Mouse (Mus musculus) olfactory bulb, adult 2 months (tissue): ENCODE measurements around the gene Atp8a2. TPM values are rescaled to one million over a fixed set of nuclear protein-coding genes. Genes with fewer than 3 reads are reported as not detected.

Experiments used
- H3K27ac ChIP-seq: fragments of 200-500 bp; 2 replicates; pipeline ENCODE4 v1.5.1; 2012; ENCODE audit warnings: low read depth, low read length; ENCODE audit not compliant: insufficient read depth
- H3K4me1 ChIP-seq: fragments of 200-500 bp; 2 replicates; pipeline ENCODE4 v1.6.1; 2012; ENCODE audit warnings: low read length; ENCODE audit not compliant: control insufficient read depth, insufficient read depth
- H3K4me3 ChIP-seq: fragments of 200-500 bp; 2 replicates; pipeline ENCODE4 v1.5.1; 2012; ENCODE audit warnings: mild to moderate bottlenecking, low read depth, low read length, moderate library complexity; ENCODE audit not compliant: insufficient read depth
- CTCF ChIP-seq: fragments of 200-500 bp; IDR thresholded peaks from 2 replicates; pipeline ENCODE4 v1.5.1; 2012; ENCODE audit warnings: low read depth, mild to moderate bottlenecking, low read length, moderate library complexity; ENCODE audit not compliant: insufficient read depth
- POLR2A ChIP-seq: fragments of 200-500 bp; IDR thresholded peaks from 2 replicates; pipeline ENCODE4 v1.6.1; 2012; ENCODE audit warnings: mild to moderate bottlenecking, low read depth, low read length, moderate library complexity; ENCODE audit not compliant: insufficient read depth
- WGBS: fragments of 180-500 bp; shearing (Covaris S2); methylation state at CpG from one replicate; pipeline ENCODE4 v1.1.7; 2018; 5-methylcytosine and 5-hydroxymethylcytosine counted together
- polyA plus RNA-seq: library from polyadenylated mRNA; stranded (reverse); fragments of >200 nt; gene quantifications from 2 replicates; pipeline ENCODE4 v1.2.4, GENCODE M21; 2012; ENCODE audit warnings: low replicate concordance; ENCODE audit not compliant: missing spikeins, insufficient read depth, insufficient read length

The Atp8a2 gene
- polyA plus RNA-seq, 1 experiment: not detected

DNA sequence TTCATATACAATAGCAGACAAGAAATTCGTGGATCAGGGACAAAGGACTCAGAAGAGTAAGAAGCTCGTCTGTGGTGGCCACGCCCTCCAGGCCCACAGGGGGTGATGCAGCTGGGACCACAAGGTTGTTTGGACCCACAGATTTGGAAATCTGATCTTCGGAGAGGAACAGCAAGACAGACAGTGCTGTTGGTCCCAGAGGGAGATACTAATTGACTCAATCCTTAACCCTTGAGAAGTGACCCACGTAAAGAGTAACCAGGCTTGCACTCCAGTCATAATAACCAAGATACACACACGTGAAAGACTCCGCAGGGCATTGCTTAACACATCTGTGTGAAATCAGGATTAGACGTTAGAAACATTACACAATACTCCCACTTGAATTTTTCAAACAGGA is 605.1 kb downstream of the Atp8a2 start:
- WGBS: 71% methylated on average over 8 of the region's 8 CpGs
- TF ChIP-seq CTCF: no peak
- no peak for TF ChIP-seq POLR2A
- peaks cover 1% of the 10 kb centered on the region; the same call in 1 of the 2 replicates for H3K4me1 ChIP-seq
- no peak overlapping the region for H3K4me3 ChIP-seq
- no peak overlapping the region for H3K27ac ChIP-seq

DNA sequence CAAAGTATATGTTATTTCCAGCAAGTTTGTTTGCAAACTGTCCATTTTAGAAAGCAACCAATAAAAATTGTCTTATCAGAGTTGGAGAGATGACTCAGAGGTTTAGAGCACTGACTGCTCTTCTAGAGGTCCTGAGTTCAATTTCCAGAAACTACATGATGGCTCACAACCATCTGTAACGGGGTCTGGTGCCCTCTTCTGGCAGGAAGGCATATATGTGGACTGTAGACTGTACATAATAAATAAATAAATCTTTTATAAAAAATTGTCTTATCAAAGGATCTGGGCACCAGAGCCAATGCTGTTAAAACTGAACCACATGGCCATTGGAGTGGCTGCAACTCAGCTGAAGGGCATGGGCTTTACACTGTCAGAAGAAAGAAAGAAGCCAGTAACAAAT is 606.4 kb downstream of the Atp8a2 start:
- WGBS: 84% methylated on average over 1 of the region's 1 CpGs
- Histone ChIP-seq H3K27ac (no peak overlapping the region), H3K4me3 (no peak overlapping the region), H3K4me1 (no peaks in the 10 kb centered on the region)
- TF ChIP-seq POLR2A (no peak), CTCF (no peak)

Other genes starting within 250 kb of the Atp8a2 start
- gene Nupl1, start 54.3 kb upstream of the Atp8a2 start, polyA plus RNA-seq: not detected in 2 replicates
- 109 TPM in 1 of 2 replicates, not detected in the other for gene Gm49336, start 54.3 kb upstream of the Atp8a2 start, polyA plus RNA-seq
- not detected in 2 replicates for gene Mtmr6, start 68.0 kb upstream of the Atp8a2 start, polyA plus RNA-seq
- gene Amer2, start 176.1 kb upstream of the Atp8a2 start, polyA plus RNA-seq: not detected in 2 replicates